Mouse (Mus musculus): Measurements from ENCODE around the gene Atp2b4.

DNA sequence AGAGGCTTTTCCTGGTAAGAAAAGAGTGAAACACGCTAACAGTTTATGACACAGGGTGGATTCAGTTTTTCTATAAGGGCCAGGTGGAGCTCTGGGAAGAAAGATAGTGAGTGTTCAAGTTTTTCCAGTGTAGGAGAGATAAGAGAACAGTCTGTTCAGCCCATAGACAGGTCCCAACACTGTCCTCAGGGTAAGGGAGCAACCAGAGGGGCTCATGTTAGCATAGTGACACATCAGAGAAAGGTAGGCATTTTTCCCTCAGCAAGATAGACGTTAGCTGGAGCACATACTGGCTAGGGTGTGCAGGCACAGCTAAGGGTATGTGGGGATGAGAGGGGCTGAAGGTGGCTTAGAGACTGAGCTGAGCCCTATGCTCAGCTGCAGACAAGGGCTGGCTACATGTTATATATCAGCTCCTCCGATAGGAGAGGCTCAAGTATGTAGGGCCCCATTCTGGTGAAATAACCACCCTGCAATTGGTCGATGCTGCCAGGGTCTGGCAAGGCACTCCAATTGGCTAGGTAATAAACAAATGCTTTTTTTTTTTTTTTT lies 46.4 kb downstream of the Atp2b4 start:
- TF ChIP-seq CTCF (IDR thresholded peaks at IDR 0.05) (no peak), POLR2A (IDR thresholded peaks at IDR 0.05; ENCODE audit: insufficient read depth, low read depth, low read length) (no peak), EP300 (IDR thresholded peaks at IDR 0.05; ENCODE audit: insufficient read depth, low read depth, low read length) (no peak)
